Mouse (Mus musculus) monocyte, adult 5-6 weeks (primary cell): ENCODE results near the gene Aen. TPM values are rescaled to one million over a fixed set of nuclear protein-coding genes. Genes with fewer than 3 reads are reported as not detected.

Source experiments
- ATAC-seq: fragments of 153-309, 156-312 bp; replicated peaks from 2 replicates; pipeline ENCODE4 v1.8.0; 2017; ENCODE audit warnings: mild to moderate bottlenecking; ENCODE audit not compliant: low TSS enrichment, insufficient number of reproducible peaks, severe bottlenecking, poor library complexity, low FRiP score
- total RNA-seq: library from RNA; stranded (forward); fragments of 200-1000, 200-491, 200-594 nt; gene quantifications from 3 replicates; pipeline ENCODE4 v1.2.3, GENCODE M21; 2017

The Aen gene
- total RNA-seq = 30.6 to 58.9 TPM (median 31.2 TPM) in 3 replicates

GRCm38 (mm10) chr7:78895653-78896333 lies at the start of gene Aen:
TSS of gene Aen (plus strand) at chr7:78895854.
- peak; percentile 99 for ATAC-seq

GRCm38 (mm10) chr7:78846066-78846716 lies 49.5 kb upstream of the Aen start:
- no peak for ATAC-seq

- ATAC-seq = peak; percentile 98
Measured at GRCm38 (mm10) chr7:78846737-78847434, 48.8 kb upstream of the Aen start, which contains the start of gene Det1. TSS of gene Det1 (minus strand) at chr7:78847263.

- no peak for ATAC-seq
Measured at GRCm38 (mm10) chr7:78854051-78854450, 41.6 kb upstream of the Aen start.

GRCm38 (mm10) chr7:78855044-78855655 lies 40.5 kb upstream of the Aen start:
- ATAC-seq = no peak

GRCm38 (mm10) chr7:78863796-78864445 lies 31.7 kb upstream of the Aen start:
- no peak for ATAC-seq

GRCm38 (mm10) chr7:78864446-78864802 lies 31.2 kb upstream of the Aen start:
- ATAC-seq = no peak

GRCm38 (mm10) chr7:78865212-78865949 lies 30.3 kb upstream of the Aen start:
- ATAC-seq = no peak

- no peak for ATAC-seq
Measured at GRCm38 (mm10) chr7:78868731-78869130, 26.9 kb upstream of the Aen start.

GRCm38 (mm10) chr7:78872366-78872765 lies 23.3 kb upstream of the Aen start:
- ATAC-seq = no peak

GRCm38 (mm10) chr7:78872831-78873230 lies 22.8 kb upstream of the Aen start:
- no peak for ATAC-seq

- no peak for ATAC-seq
Measured at GRCm38 (mm10) chr7:78881607-78882468, 13.8 kb upstream of the Aen start.

GRCm38 (mm10) chr7:78882469-78882837 lies 13.2 kb upstream of the Aen start:
- no peak for ATAC-seq

GRCm38 (mm10) chr7:78883016-78883725 lies 12.5 kb upstream of the Aen start:
- ATAC-seq = no peak

- no peak for ATAC-seq
Measured at GRCm38 (mm10) chr7:78883726-78884060, 12.0 kb upstream of the Aen start.

GRCm38 (mm10) chr7:78884139-78884538 lies 11.5 kb upstream of the Aen start:
- ATAC-seq = no peak

GRCm38 (mm10) chr7:78885404-78885803 lies 10.2 kb upstream of the Aen start:
- no peak for ATAC-seq
